Mouse (Mus musculus) erythroblast, embryonic 14.5 days (primary cell): Measurements from ENCODE around the gene Dtx1. TPM values are rescaled to one million over a fixed set of nuclear protein-coding genes. Genes with fewer than 3 reads are reported as not detected.

Experiments used
- H3K27me3 ChIP-seq: 2 replicates; pipeline ENCODE4 v1.6.1; 2012; ENCODE audit warnings: inconsistent platforms; ENCODE audit not compliant: control insufficient read depth
- H3K36me3 ChIP-seq: 2 replicates; pipeline ENCODE4 v1.6.1; 2012; ENCODE audit warnings: mild to moderate bottlenecking, inconsistent platforms; ENCODE audit not compliant: control insufficient read depth
- H3K4me1 ChIP-seq: 2 replicates; pipeline ENCODE4 v1.6.1; 2012; ENCODE audit warnings: inconsistent platforms; ENCODE audit not compliant: control insufficient read depth
- H3K4me3 ChIP-seq: replicated peaks from 2 replicates; pipeline ENCODE3; 2012; ENCODE audit warnings: moderate library complexity, mild to moderate bottlenecking, inconsistent platforms
- H3K9me3 ChIP-seq: 2 replicates; pipeline ENCODE4 v1.6.1; 2012; ENCODE audit warnings: low read length, inconsistent platforms, mixed read lengths; ENCODE audit not compliant: control insufficient read depth
- GATA1 ChIP-seq: IDR thresholded peaks from 2 replicates; pipeline ENCODE4 v1.6.1; 2012; ENCODE audit warnings: low read length, inconsistent platforms, mixed read lengths
- TAL1 ChIP-seq: IDR thresholded peaks from 3 replicates; pipeline ENCODE4 v1.6.1; 2012; ENCODE audit warnings: low read length, inconsistent platforms, mixed read lengths
- polyA plus RNA-seq: library from polyadenylated mRNA; stranded (reverse); fragments of >175 nt; gene quantifications from 2 replicates; pipeline ENCODE4 v1.2.3, GENCODE M21; 2012

Gene Dtx1
- polyA plus RNA-seq, 1 experiment = not detected

GRCm38 (mm10) chr5:120698181-120698580, 13.5 kb downstream of the Dtx1 start:
- Histone ChIP-seq H3K9me3 (no peaks in the 10 kb centered on the region), H3K4me3 (no peak overlapping the region), H3K36me3 (no peaks in the 10 kb centered on the region), H3K27me3 (peaks cover 33% of the 10 kb centered on the region), H3K4me1 (no peaks in the 10 kb centered on the region)
- no peak for TF ChIP-seq GATA1
- no peak for TF ChIP-seq TAL1

GRCm38 (mm10) chr5:120696865-120697264, 14.9 kb downstream of the Dtx1 start:
- no peak for TF ChIP-seq TAL1
- TF ChIP-seq GATA1 = no peak

GRCm38 (mm10) chr5:120696057-120696743, 15.5 kb downstream of the Dtx1 start:
- no peaks in the 10 kb centered on the region for H3K9me3 ChIP-seq

More at GRCm38 (mm10) chr5:120696865-120697264, 14.9 kb downstream of the Dtx1 start:
- Histone ChIP-seq H3K36me3 (no peaks in the 10 kb centered on the region), H3K9me3 (no peaks in the 10 kb centered on the region), H3K4me3 (no peak overlapping the region), H3K27me3 (peaks cover 38% of the 10 kb centered on the region), H3K4me1 (no peaks in the 10 kb centered on the region)

GRCm38 (mm10) chr5:120694695-120695074, 17.0 kb downstream of the Dtx1 start:
- Histone ChIP-seq H3K36me3 (no peaks in the 10 kb centered on the region), H3K9me3 (no peaks in the 10 kb centered on the region), H3K4me1 (no peaks in the 10 kb centered on the region), H3K4me3 (no peak overlapping the region), H3K27me3 (peaks cover 40% of the 10 kb centered on the region)
- TF ChIP-seq GATA1 (no peak), TAL1 (no peak)

More at GRCm38 (mm10) chr5:120696057-120696743, 15.5 kb downstream of the Dtx1 start:
- no peaks in the 10 kb centered on the region for H3K4me1 ChIP-seq
- no peaks in the 10 kb centered on the region for H3K36me3 ChIP-seq
- peaks cover 39% of the 10 kb centered on the region for H3K27me3 ChIP-seq
- TF ChIP-seq GATA1 = no peak
- no peak for TF ChIP-seq TAL1
- no peak overlapping the region for H3K4me3 ChIP-seq

- no peak overlapping the region for H3K4me3 ChIP-seq
- peaks cover 40% of the 10 kb centered on the region for H3K27me3 ChIP-seq
These were observed 17.6 kb downstream of the Dtx1 start for GRCm38 (mm10) chr5:120693931-120694694.

GRCm38 (mm10) chr5:120692034-120692433, 19.7 kb downstream of the Dtx1 start:
- H3K36me3 ChIP-seq = no peaks in the 10 kb centered on the region
- H3K4me3 ChIP-seq = no peak overlapping the region
- no peaks in the 10 kb centered on the region; the same call in 1 of the 2 replicates for H3K4me1 ChIP-seq
- TF ChIP-seq TAL1 = no peak
- TF ChIP-seq GATA1 = no peak
- H3K9me3 ChIP-seq = no peaks in the 10 kb centered on the region
- H3K27me3 ChIP-seq = peaks cover 40% of the 10 kb centered on the region

More at GRCm38 (mm10) chr5:120693931-120694694, 17.6 kb downstream of the Dtx1 start:
- Histone ChIP-seq H3K36me3 (no peaks in the 10 kb centered on the region), H3K9me3 (no peaks in the 10 kb centered on the region), H3K4me1 (no peaks in the 10 kb centered on the region)
- no peak for TF ChIP-seq GATA1
- TF ChIP-seq TAL1 = no peak

- TF ChIP-seq GATA1 = no peak
- TF ChIP-seq TAL1 = no peak
- Histone ChIP-seq H3K27me3 (peaks cover 30% of the 10 kb centered on the region), H3K9me3 (no peaks in the 10 kb centered on the region)
These were observed 21.3 kb downstream of the Dtx1 start for GRCm38 (mm10) chr5:120690417-120690816.

GRCm38 (mm10) chr5:120688434-120688833, 23.3 kb downstream of the Dtx1 start:
- Histone ChIP-seq H3K4me1 (peaks cover 3% of the 10 kb centered on the region), H3K9me3 (no peaks in the 10 kb centered on the region), H3K27me3 (peaks cover 20% of the 10 kb centered on the region), H3K4me3 (no peak overlapping the region), H3K36me3 (no peaks in the 10 kb centered on the region)
- TF ChIP-seq GATA1 (no peak), TAL1 (no peak)

More at GRCm38 (mm10) chr5:120690417-120690816, 21.3 kb downstream of the Dtx1 start:
- Histone ChIP-seq H3K36me3 (no peaks in the 10 kb centered on the region), H3K4me3 (no peak overlapping the region), H3K4me1 (peaks cover 3% of the 10 kb centered on the region)

GRCm38 (mm10) chr5:120687897-120688296, 23.8 kb downstream of the Dtx1 start:
- H3K4me3 ChIP-seq = no peak overlapping the region
- no peaks in the 10 kb centered on the region for H3K9me3 ChIP-seq
- peaks cover 3% of the 10 kb centered on the region for H3K4me1 ChIP-seq
- no peak for TF ChIP-seq TAL1
- TF ChIP-seq GATA1 = no peak
- peaks cover 20% of the 10 kb centered on the region for H3K27me3 ChIP-seq
- H3K36me3 ChIP-seq = no peaks in the 10 kb centered on the region
